Mouse (Mus musculus): ENCODE measurements around the gene Itpr1.

DNA sequence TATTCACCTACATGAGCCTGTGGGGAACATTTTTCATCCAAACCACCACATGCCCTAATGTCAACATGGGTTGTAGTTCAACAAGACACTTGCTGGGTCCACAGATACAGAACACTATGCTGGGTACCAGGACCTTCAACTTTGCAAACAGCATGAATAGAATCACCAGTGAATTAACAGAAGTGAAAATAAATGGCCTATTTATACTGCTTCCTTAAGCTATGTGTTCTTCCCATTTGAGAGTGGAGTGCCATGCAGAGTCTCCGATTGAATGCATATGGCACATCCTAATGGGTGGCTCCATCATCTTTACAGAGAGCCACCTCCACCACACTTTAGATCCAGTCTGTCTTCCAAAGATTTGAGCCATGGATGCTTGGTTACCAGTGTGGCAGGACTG is 22.2 kb upstream of the Itpr1 start:
- TF ChIP-seq CTCF (IDR thresholded peaks at IDR 0.05; ENCODE audit: low read depth, low read length) (no peak), TAL1 (conservative IDR thresholded peaks at IDR 0.05; ENCODE audit: low read depth, low read length) (no peak), GATA1 (IDR thresholded peaks at IDR 0.05; ENCODE audit: borderline replicate concordance, low read length) (no peak)
